Mouse (Mus musculus) ES-Bruce4 (cell line): ENCODE data around the gene Dlgap1.

Experiments
- CTCF ChIP-seq: IDR thresholded peaks from one replicate; pipeline ENCODE4 v1.8.1; 2011; ENCODE audit warnings: low read depth, low read length
- EP300 ChIP-seq: IDR thresholded peaks from 2 replicates; pipeline ENCODE4 v1.6.1; 2011; ENCODE audit warnings: low read depth, low read length; ENCODE audit not compliant: insufficient read depth
- POLR2A ChIP-seq: IDR thresholded peaks from one replicate; pipeline ENCODE4 v1.8.1; 2011; ENCODE audit warnings: low read length; ENCODE audit not compliant: insufficient read depth

DNA sequence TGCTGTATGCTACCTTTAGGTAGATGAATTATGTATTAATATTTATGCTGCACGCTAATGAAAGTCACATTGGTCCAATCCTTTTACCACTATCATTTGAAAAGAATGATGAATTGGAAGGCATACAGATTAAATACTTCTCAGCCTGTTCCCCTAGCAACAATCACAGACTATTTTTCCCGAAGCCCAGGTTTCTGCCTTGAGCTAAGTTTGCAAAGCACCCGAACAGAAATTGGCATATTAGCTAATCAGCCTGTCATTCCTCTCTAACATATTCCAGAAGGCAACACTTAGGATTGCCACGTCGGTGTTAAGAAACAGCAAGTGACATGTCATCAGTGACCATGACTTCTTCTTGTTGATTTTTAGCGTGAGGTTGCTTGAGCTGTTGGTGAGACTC lies 619.8 kb downstream of the Dlgap1 start:
- TF ChIP-seq CTCF, result no peak
- TF ChIP-seq EP300, result no peak
- TF ChIP-seq POLR2A, result no peak
